Mouse (Mus musculus) kidney, postnatal 0 days (tissue): ENCODE results near the gene Hspa12b. TPM values are rescaled to one million over a fixed set of nuclear protein-coding genes. Genes with fewer than 3 reads are reported as not detected.

ENCODE experiments used
- ATAC-seq: fragments of 200-750 bp; cut with Nextera tagmentation; replicated peaks from 2 replicates; pipeline ENCODE4 v1.8.0; 2017; ENCODE audit warnings: low read depth, moderate number of reproducible peaks, moderate TSS enrichment, moderate library complexity; ENCODE audit not compliant: low FRiP score
- DNase-seq: peaks from one replicate; pipeline ENCODE4 v3.0.0-alpha.2; 2016; ENCODE audit warnings: low spot score
- H3K27ac ChIP-seq: fragments of 300-500 bp; sonication (generic); 2 replicates; pipeline ENCODE4 v1.5.1; 2014; ENCODE audit warnings: mild to moderate bottlenecking
- H3K27me3 ChIP-seq: fragments of 300-500 bp; sonication (generic); 2 replicates; pipeline ENCODE4 v1.6.1; 2014; ENCODE audit warnings: low read length, mixed read lengths; ENCODE audit not compliant: insufficient read depth
- H3K36me3 ChIP-seq: fragments of 300-500 bp; sonication (generic); 2 replicates; pipeline ENCODE4 v1.6.1; 2014; ENCODE audit warnings: low read length, mixed read lengths; ENCODE audit not compliant: insufficient read depth
- H3K4me1 ChIP-seq: fragments of 300-500 bp; sonication (generic); replicated peaks from 2 replicates; pipeline ENCODE4 v1.6.1; 2014; ENCODE audit warnings: antibody characterized with exemption, low read length, mixed read lengths; ENCODE audit not compliant: insufficient read depth
- H3K4me2 ChIP-seq: fragments of 300-500 bp; sonication (generic); 2 replicates; pipeline ENCODE4 v1.6.1; 2014; ENCODE audit warnings: mild to moderate bottlenecking, low read length, moderate library complexity, mixed read lengths
- H3K4me3 ChIP-seq: fragments of 300-500 bp; sonication (generic); replicated peaks from 2 replicates; pipeline ENCODE4 v1.5.1; 2014; ENCODE audit warnings: low read depth, low read length
- H3K9ac ChIP-seq: fragments of 300-500 bp; sonication (generic); 2 replicates; pipeline ENCODE4 v1.6.1; 2014; ENCODE audit warnings: low read depth, low read length
- H3K9me3 ChIP-seq: fragments of 300-500 bp; sonication (generic); replicated peaks from 2 replicates; pipeline ENCODE4 v1.6.1; 2016; ENCODE audit warnings: low read length, inconsistent platforms, mixed read lengths
- CTCF ChIP-seq: IDR thresholded peaks from 2 replicates; pipeline ENCODE4 v1.5.1; 2016; ENCODE audit warnings: antibody characterized with exemption, low read depth, mild to moderate bottlenecking, moderate library complexity
- WGBS: fragments of 180-500 bp; shearing (Covaris S2); extraction: QIAGEN DNeasy Blood & Tissue Kit; methylation state at CpG from one replicate; pipeline ENCODE4 v1.1.7; 2014; 5-methylcytosine and 5-hydroxymethylcytosine counted together
- polyA plus RNA-seq: library from polyadenylated mRNA; unstranded; fragments of >200 nt; fragmentation: Nextera tagmentation; extraction: Ambion mirVana; gene quantifications from 2 replicates; pipeline ENCODE4 v1.2.1, GENCODE M21; 2015

Gene Hspa12b
- polyA plus RNA-seq, 1 experiment from 2014 or later: 9.4 TPM

DNA sequence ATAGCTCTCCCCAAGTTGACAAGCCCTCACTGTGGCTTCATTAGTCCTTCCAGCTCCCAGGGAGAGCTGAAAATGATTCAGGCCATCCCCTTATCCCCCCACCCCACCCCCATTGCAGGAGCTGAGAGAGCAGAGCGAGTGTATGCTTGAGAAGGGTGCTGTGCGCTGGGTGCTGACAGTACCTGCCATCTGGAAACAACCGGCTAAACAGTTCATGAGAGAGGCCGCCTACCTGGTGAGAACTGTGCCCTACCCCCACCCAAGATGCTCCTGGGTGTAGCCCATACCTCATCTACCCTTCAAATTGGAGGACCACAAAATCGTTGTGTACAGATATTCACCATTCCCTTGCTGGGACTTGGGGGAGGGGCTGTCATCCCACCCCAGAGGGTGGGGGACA lies 12.2 kb downstream of the Hspa12b start:
- peaks cover 21% of the 10 kb centered on the region; the same call in 1 of the 2 replicates for H3K36me3 ChIP-seq

DNA sequence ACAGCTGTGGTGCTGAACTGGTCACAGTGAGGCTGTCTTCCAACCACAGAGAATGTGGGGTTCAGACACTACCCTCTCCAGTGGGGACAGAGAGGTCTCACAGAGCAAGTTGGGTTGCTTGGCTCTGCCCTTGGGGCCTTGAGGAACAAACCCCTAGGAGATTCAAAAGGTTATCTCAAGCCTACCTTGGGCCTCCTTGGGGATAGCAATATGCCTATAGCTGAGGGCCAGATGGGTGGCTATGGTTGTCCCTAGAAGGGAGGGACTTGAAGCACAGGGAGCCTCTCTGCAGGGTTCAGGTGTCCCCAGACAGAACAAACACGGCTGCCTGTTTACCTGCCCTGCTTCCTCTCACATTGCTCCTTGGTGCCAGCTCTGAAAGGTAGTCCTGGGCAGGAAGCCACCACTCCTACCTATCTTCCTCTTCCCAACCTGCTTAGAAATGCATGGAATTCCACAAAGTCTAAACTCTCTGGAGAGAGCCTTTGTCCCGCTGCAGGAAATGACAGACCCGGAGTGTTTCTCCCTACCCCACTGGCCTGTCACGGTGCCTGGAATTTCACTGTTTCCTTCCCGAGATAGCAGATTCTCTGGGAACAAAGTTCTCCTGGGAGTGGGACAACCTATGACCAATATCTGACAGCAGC lies 12.9 kb downstream of the Hspa12b start:
- Histone ChIP-seq H3K9me3 (no peaks in the 10 kb centered on the region), H3K36me3 (peaks cover 27% of the 10 kb centered on the region; the same call in 1 of the 2 replicates), H3K9ac (no peak overlapping the region), H3K27me3 (no peaks in the 10 kb centered on the region), H3K27ac (peak overlapping the region; percentile 51), H3K4me3 (no peak overlapping the region), H3K4me2 (no peak overlapping the region), H3K4me1 (peaks cover 7% of the 10 kb centered on the region; the same call in 1 of the 2 replicates)
- DNase-seq (peak; percentile 43), ATAC-seq (no peak)
- no peak for TF ChIP-seq CTCF
- WGBS: 31% methylated on average over 5 of the region's 5 CpGs

More for the DNA sequence above, 12.2 kb downstream of the Hspa12b start:
- ATAC-seq (no peak), DNase-seq (no peak)
- peaks cover 7% of the 10 kb centered on the region; the same call in 1 of the 2 replicates for H3K4me1 ChIP-seq
- H3K9me3 ChIP-seq: no peaks in the 10 kb centered on the region
- no peak for TF ChIP-seq CTCF
- 94% methylated on average over 5 of the region's 5 CpGs for WGBS
- no peak overlapping the region for H3K4me3 ChIP-seq
- H3K27ac ChIP-seq: peak overlapping the region; percentile 51; the same call in 1 of the 2 replicates
- no peak overlapping the region for H3K9ac ChIP-seq
- H3K27me3 ChIP-seq: no peaks in the 10 kb centered on the region
- no peak overlapping the region for H3K4me2 ChIP-seq

DNA sequence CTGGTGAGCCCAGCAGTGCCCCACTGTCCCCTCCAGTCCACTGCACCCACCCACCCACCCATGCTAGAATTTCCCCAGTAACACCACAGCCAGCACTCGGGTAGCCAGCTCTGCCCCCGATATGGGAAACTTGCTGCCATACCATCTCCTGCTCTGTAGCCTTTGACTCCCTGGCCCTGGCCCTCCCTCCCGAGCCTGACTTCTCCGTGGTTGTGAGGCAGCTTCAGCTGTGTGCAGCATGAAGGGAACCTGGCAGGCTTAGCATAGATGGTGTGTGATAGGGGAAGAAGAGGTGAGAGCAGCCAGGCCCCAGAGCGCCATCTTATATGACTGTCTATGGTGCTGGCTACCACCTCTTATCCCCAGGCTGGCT lies 13.4 kb downstream of the Hspa12b start:
- H3K9me3 ChIP-seq: no peaks in the 10 kb centered on the region
- H3K9ac ChIP-seq: no peak overlapping the region
- H3K4me3 ChIP-seq: no peak overlapping the region
- no peak overlapping the region for H3K4me2 ChIP-seq
- WGBS: 56% methylated on average over 5 of the region's 5 CpGs
- TF ChIP-seq CTCF: no peak
- ATAC-seq: no peak
- DNase-seq: no peak
- peaks cover 28% of the 10 kb centered on the region; the same call in 1 of the 2 replicates for H3K36me3 ChIP-seq
- H3K4me1 ChIP-seq: peaks cover 7% of the 10 kb centered on the region; the same call in 1 of the 2 replicates
- H3K27me3 ChIP-seq: no peaks in the 10 kb centered on the region
- H3K27ac ChIP-seq: peak overlapping the region; percentile 51

DNA sequence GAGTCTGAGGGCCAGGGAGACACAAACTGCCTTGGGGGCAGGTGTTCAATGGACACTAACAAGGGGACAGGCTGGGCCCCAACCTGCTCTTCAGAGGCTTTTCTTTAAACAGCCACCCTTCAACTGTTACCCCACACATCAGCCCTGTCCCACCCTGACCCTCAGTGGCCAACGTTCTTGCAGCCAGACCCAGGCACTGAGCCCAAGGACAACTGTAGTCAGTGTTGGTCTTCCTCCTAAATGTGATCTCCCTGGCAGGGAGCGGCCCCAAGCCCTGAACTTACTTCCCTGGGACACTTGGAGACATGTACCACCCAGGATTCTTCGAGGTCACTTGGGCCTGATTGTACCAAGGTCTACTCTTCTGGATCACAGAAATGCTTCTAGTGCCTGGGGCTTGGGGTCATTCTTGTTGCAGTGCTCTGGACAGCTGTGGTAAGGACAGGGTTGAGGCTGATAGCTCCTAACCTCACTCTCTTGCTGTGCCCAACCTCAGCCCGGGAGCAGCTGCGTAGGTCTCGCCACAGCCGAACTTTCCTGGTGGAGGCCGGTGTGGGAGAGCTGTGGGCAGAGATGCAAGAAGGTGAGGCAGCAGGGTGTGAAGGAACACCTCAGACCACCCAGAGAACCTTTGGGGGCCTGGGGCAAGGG lies 14.4 kb downstream of the Hspa12b start:
- no peaks in the 10 kb centered on the region for H3K27me3 ChIP-seq
- no peak overlapping the region for H3K4me2 ChIP-seq
- DNase-seq (no peak), ATAC-seq (no peak)
- H3K27ac ChIP-seq: no peak overlapping the region
- H3K4me3 ChIP-seq: no peak overlapping the region
- H3K9me3 ChIP-seq: no peaks in the 10 kb centered on the region
- H3K9ac ChIP-seq: no peak overlapping the region
- H3K36me3 ChIP-seq: peaks cover 37% of the 10 kb centered on the region; the same call in 1 of the 2 replicates
- TF ChIP-seq CTCF: no peak
- WGBS: 70% methylated on average over 8 of the region's 8 CpGs
- peaks cover 7% of the 10 kb centered on the region; the same call in 1 of the 2 replicates for H3K4me1 ChIP-seq

DNA sequence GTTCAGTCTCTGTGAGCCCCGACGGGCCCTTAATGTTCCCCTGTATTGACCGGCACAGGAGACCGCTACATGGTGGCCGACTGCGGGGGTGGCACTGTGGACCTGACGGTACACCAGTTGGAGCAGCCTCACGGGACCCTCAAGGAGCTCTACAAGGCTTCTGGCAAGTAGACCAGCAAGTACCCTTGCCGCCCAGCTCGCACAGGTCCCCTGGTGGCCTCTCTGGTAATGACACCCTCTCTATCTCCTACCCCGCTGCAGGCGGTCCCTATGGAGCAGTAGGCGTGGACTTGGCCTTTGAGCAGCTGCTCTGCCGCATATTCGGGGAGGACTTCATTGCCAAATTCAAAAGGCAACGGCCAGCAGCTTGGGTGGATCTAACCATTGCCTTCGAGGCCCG lies 15.5 kb downstream of the Hspa12b start:
- WGBS: 29% methylated on average over 18 of the region's 18 CpGs
- peak; percentile 91 for DNase-seq
- peak; percentile 79 for TF ChIP-seq CTCF
- H3K4me3 ChIP-seq: no peak overlapping the region
- H3K27me3 ChIP-seq: no peaks in the 10 kb centered on the region
- no peak overlapping the region for H3K27ac ChIP-seq
- H3K9ac ChIP-seq: no peak overlapping the region
- peaks cover 47% of the 10 kb centered on the region for H3K36me3 ChIP-seq
- 0 out of 2 replicates have a peak overlapping the region, but pooled peaks have one; percentile 18 for H3K4me2 ChIP-seq
- H3K4me1 ChIP-seq: peaks cover 7% of the 10 kb centered on the region; the same call in 1 of the 2 replicates
- no peaks in the 10 kb centered on the region for H3K9me3 ChIP-seq
- ATAC-seq: peak; percentile 61

DNA sequence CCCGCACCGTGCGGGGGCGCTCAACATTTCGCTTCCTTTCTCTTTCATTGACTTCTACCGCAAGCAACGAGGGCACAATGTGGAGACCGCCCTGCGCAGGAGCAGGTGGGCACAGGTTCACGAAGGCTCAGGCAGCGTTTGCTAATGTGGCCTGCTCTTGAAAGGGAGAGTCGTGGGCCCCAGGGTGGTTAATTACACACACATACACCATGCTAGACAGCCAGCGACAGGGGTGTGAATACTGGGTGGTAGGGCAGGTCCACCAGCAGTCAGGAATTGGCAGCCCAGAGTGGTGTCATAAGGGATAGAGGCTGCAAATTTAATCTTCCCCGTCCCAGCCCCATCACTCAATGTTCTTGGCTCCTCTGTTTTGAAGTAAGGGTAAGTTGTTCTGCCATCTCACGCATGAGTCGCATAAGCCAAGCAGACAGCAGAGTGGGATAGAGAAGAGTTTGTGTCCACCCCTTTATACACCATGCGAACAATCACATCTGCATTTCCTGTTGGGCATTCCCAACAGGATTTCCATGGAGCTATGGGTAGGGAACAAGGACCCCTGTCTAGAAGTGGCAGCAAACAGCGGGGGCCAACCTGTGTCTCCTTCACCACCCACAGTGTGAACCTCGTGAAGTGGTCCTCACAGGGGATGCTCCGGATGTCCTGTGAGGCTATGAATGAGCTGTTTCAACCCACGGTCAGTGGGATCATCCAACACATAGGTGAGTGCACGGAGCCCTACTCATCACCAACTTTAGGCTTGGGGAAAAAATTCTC lies 16.1 kb downstream of the Hspa12b start:
- H3K36me3 ChIP-seq: peaks cover 51% of the 10 kb centered on the region
- H3K4me1 ChIP-seq: peaks cover 7% of the 10 kb centered on the region; the same call in 1 of the 2 replicates
- no peak for ATAC-seq
- H3K4me2 ChIP-seq: 0 out of 2 replicates have a peak overlapping the region, but pooled peaks have one; percentile 18
- H3K27ac ChIP-seq: no peak overlapping the region
- H3K9ac ChIP-seq: no peak overlapping the region
- H3K9me3 ChIP-seq: no peaks in the 10 kb centered on the region
- no peak for DNase-seq
- no peaks in the 10 kb centered on the region for H3K27me3 ChIP-seq
- 72% methylated on average over 22 of the region's 22 CpGs for WGBS
- TF ChIP-seq CTCF: no peak
- no peak overlapping the region for H3K4me3 ChIP-seq
